Mouse (Mus musculus) heart, embryonic 10.5 days (tissue): Measurements from ENCODE around the gene Cenpb. TPM values are rescaled to one million over a fixed set of nuclear protein-coding genes. Genes with fewer than 3 reads are reported as not detected.

Experiments
- DNase-seq: peaks from one replicate; pipeline ENCODE4 v3.0.0-alpha.2; 2017; ENCODE audit warnings: low spot score
- H3K27ac ChIP-seq: fragments of 300-500 bp; sonication (generic); 2 replicates; pipeline ENCODE4 v1.5.1; 2016; ENCODE audit warnings: mild to moderate bottlenecking
- H3K27me3 ChIP-seq: fragments of 300-500 bp; sonication (generic); 2 replicates; pipeline ENCODE4 v1.6.1; 2016; ENCODE audit warnings: mild to moderate bottlenecking; ENCODE audit not compliant: poor library complexity, insufficient read depth, severe bottlenecking
- H3K36me3 ChIP-seq: fragments of 300-500 bp; sonication (generic); 2 replicates; pipeline ENCODE4 v1.6.1; 2016; ENCODE audit warnings: mild to moderate bottlenecking, moderate library complexity
- H3K4me1 ChIP-seq: fragments of 300-500 bp; sonication (generic); 2 replicates; pipeline ENCODE4 v1.6.1; 2016; ENCODE audit warnings: mild to moderate bottlenecking
- H3K4me3 ChIP-seq: fragments of 300-500 bp; sonication (generic); 2 replicates; pipeline ENCODE4 v1.5.1; 2016; ENCODE audit warnings: mild to moderate bottlenecking, moderate library complexity
- H3K9me3 ChIP-seq: fragments of 300-500 bp; sonication (generic); 2 replicates; pipeline ENCODE4 v1.6.1; 2016; ENCODE audit warnings: mild to moderate bottlenecking, moderate library complexity
- WGBS: fragments of 180-500 bp; shearing (Covaris S2); methylation state at CpG from one replicate; pipeline ENCODE4 v1.1.7; 2016; 5-methylcytosine and 5-hydroxymethylcytosine counted together
- polyA plus RNA-seq: library from polyadenylated mRNA; unstranded; fragments of >200 nt; fragmentation: Nextera tagmentation; extraction: Ambion mirVana; gene quantifications from 2 replicates; pipeline ENCODE4 v1.2.1, GENCODE M21; 2016

The Cenpb gene
- polyA plus RNA-seq, 1 experiment from 2014 or later: 5.1 TPM

DNA sequence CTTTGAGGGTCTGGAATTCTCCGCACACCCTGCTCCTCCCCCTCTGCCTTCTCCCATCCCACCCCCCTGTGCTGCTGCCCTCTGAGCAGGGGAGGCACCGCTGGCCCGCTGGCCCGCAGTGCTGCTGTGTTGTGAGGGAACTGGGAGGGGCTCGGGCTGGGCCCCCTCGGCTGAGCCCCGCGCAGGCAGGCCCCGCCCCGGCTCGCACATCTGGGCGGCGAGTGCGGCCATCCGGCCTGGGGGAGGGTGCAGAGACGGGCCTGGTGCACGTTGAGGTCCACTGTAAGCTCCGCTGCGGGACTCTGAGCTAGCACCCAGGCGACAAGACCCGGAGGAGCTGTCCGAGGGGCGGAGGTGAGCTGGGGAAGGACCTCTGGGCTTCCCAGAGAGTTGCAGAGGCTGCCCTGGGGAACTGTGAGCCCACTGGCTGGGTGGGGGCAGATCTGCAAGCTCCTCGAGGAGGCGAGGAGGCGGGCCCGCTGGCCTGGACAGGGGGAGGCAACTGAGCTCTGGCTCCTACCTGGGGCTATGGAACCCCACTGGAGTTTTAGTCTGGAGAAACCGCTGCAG is 52.6 kb downstream of the Cenpb start, which contains the start of gene Hspa12b:
Hspa12b (plus strand) TSS at position 120 of the 570 bp plus-strand sequence.
- 0% methylated on average over 28 of the region's 28 CpGs for WGBS
- 0 out of 2 replicates have a peak, but pooled peaks cover 13% of the 10 kb centered on the region for H3K27me3 ChIP-seq
- H3K9me3 ChIP-seq: no peaks in the 10 kb centered on the region
- peak within 1 kb of the TSS; percentile 89 for H3K27ac ChIP-seq
- peak; percentile 93 for DNase-seq
- peak within 1 kb of the TSS; percentile 62 for H3K4me3 ChIP-seq
- no peaks in the 10 kb centered on the region for H3K36me3 ChIP-seq
- H3K4me1 ChIP-seq: peaks cover 51% of the 10 kb centered on the region

DNA sequence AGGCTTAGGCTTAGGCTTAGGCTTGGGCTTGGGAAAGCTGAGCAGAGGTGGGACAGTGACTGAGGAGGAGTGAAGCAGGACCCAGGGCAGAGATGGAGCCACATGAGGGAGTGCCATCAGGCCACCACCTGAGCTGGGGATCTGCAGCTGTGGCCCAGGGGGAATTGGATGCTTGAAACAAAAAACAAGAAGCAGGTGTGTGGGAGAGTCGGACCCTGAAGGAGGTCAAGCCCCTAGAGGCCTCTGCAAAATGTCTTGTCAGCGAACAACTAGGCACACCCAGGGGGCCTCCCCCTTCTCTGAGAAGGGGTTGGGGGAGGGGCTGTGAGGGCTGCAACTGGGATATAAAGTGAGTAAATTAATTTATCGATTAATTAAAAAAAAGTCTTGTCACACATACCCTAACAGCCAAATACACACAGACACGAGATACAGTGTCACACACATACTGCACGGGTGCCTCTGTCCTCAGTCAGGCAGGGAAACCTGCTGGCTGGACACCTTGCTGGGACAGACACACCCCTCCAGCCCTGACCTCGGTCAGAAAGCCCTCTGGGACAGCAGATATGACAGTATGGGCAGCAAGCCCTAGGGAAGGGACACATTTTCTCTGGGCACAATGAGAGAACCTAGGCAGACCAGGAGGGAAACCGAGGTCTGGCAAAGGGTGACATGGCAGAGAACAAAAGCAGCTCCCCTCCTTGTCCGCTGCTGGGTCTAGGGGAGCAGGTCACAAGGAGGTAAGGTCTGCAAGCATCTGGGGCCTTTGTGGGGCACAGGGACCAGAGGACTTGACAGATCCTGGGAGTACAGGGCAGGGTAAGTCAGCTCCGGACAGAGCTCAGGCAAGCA is 53.7 kb downstream of the Cenpb start:
- H3K4me1 ChIP-seq: peaks cover 43% of the 10 kb centered on the region
- peak; percentile 89 for DNase-seq
- no peaks in the 10 kb centered on the region for H3K9me3 ChIP-seq
- peak overlapping the region; percentile 62 for H3K4me3 ChIP-seq
- no peaks in the 10 kb centered on the region for H3K36me3 ChIP-seq
- peak overlapping the region; percentile 89 for H3K27ac ChIP-seq
- H3K27me3 ChIP-seq: 0 out of 2 replicates have a peak, but pooled peaks cover 13% of the 10 kb centered on the region
- WGBS: 42% methylated on average over 9 of the region's 9 CpGs

Other genes with a start within 250 kb of the Cenpb start
- gene Gfra4, start 137.0 kb downstream of the Cenpb start, polyA plus RNA-seq: 3.3 and 4.9 TPM in 2 replicates
- gene Adam33, start 116.3 kb downstream of the Cenpb start, polyA plus RNA-seq: 4.2 and 6.5 TPM in 2 replicates
- 0.05 and 0.08 TPM in 2 replicates for gene Siglec1, start 93.3 kb downstream of the Cenpb start, polyA plus RNA-seq
- gene Hspa12b, start 52.8 kb downstream of the Cenpb start, polyA plus RNA-seq: 10.0 and 10.8 TPM in 2 replicates
- not detected in 2 replicates for gene Gm11037, start 46.6 kb downstream of the Cenpb start, polyA plus RNA-seq
- gene 1700037H04Rik, start 20.0 kb downstream of the Cenpb start, polyA plus RNA-seq: 82.6 and 86.0 TPM in 2 replicates
- 27.8 and 35.9 TPM in 2 replicates for gene Cdc25b, start 6.9 kb upstream of the Cenpb start, polyA plus RNA-seq
- gene Spef1, start 7.2 kb upstream of the Cenpb start, polyA plus RNA-seq: 0.75 and 1.5 TPM in 2 replicates
- gene Ap5s1, start 27.0 kb upstream of the Cenpb start, polyA plus RNA-seq: 23.6 and 33.3 TPM in 2 replicates
- gene Mavs, start 54.0 kb upstream of the Cenpb start, polyA plus RNA-seq: 20.3 and 21.6 TPM in 2 replicates
- 29.7 and 41.7 TPM in 2 replicates for gene Pank2, start 82.4 kb upstream of the Cenpb start, polyA plus RNA-seq
- 2.0 and 3.0 TPM in 2 replicates for gene Rnf24, start 172.8 kb upstream of the Cenpb start, polyA plus RNA-seq